Mouse (Mus musculus): ENCODE measurements at regions not wholly inside any gene's neighbourhood (a gene's known extent, or its start where the extent isn't known, plus 50 kb on each side); places are given as distances from the start of the nearest gene placed in this dataset.
"Not testable (repeated sequence)": the region's sequence is repeated elsewhere in the genome, so short reads cannot be mapped to it uniquely, and the experiment has no call there.

DNA sequence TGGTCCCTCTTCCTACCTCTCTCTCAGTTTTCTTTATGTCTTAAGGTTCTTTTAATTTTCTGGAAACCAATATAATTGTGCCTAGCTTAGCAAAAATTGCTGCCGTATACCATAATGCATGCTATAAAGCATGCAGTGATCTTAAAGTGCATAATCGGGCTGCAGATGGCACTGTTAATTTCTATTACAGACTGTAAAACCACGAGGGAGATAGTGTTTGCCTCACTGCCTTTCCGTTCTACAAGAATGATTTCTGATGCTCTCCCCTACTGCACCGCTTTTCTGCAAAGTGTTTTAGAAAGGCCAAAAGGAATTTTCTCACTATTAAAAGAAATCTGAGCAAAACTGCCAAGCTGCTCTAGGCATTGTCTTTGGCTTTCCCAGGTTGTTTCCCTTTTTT is 357.6 kb downstream of the Tusc1 start:
- Histone ChIP-seq H3K9ac (no peak overlapping the region), H3K27ac (replicated peaks) (0 out of 2 replicates have a peak overlapping the region, but pooled peaks have one; percentile 5), H3K4me2 (0 out of 2 replicates have a peak overlapping the region, but pooled peaks have one; percentile 3), H3K4me3 (no peak overlapping the region), H3K4me1 (replicated peaks) (no peaks in the 10 kb centered on the region), H3K27me3 (no peaks in the 10 kb centered on the region), H3K36me3 (no peaks in the 10 kb centered on the region), H3K9me3 (no peaks in the 10 kb centered on the region)
- peak; percentile 66; the same call in 1 of the 2 replicates for ATAC-seq (ENCODE audit: low FRiP score, low read depth)
- 49% methylated on average over 5 of the region's 5 CpGs for WGBS

DNA sequence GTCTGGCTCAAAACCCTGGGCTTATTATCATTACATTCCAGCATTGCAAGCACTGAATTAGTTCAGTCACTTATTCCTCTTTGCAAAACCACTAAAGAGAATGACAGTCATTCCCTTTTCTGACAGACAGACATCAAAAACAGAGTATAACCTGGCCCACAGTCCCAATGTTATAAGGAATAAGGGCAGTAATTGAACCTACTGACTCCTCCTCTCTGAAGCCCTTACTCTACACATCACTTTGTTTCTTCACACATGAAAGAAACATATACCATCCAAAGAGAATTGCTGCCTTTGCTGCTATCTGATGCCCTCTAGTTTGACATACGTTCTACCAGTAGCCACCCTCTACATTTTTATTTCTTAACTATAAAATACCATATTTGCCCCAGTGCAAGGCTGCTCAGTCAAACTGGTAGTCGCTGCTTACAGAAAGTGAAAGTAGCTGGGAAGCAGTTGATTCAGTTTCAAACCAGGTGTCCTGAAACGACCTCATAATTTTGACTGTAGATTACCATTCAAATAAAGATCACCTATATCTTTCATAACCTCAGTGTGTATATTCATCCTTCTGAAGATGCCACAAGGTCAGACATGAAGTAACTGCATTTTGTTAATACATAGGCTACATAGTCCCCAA is 393.1 kb downstream of the Tusc1 start:
- Histone ChIP-seq H3K9me3 (no peaks in the 10 kb centered on the region), H3K9ac (no peak overlapping the region), H3K4me3 (no peak overlapping the region), H3K27me3 (no peaks in the 10 kb centered on the region), H3K4me2 (no peak overlapping the region), H3K36me3 (no peaks in the 10 kb centered on the region), H3K4me1 (replicated peaks) (no peaks in the 10 kb centered on the region), H3K27ac (replicated peaks) (no peak overlapping the region)
- WGBS, result 90% methylated on average over 3 of the region's 3 CpGs
- no peak for ATAC-seq (ENCODE audit: low FRiP score, low read depth)

DNA sequence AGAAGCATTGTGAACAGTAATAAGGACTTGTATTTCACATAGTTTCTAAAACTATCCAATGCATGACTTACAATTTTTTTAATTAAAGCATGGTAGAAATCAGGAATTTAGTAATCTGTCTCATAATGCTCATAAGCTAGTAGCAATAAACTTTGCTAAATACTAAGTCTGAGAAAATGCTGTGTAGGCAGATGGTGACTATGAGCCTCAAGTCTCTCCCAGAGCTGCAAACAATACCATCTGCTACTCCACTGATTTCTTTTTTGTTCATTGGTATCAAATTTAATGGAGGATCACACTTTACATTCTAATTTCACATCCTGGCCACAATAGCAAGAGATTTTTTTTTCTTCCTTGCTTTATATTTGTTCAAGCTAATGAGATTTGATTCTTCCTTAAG is 404.0 kb downstream of the Tusc1 start:
- no peaks in the 10 kb centered on the region for H3K9me3 ChIP-seq
- no peak overlapping the region for H3K9ac ChIP-seq
- H3K4me2 ChIP-seq, result no peak overlapping the region
- ATAC-seq (ENCODE audit: low FRiP score, low read depth), result no peak
- H3K27me3 ChIP-seq, result no peaks in the 10 kb centered on the region
- H3K27ac ChIP-seq (replicated peaks), result no peak overlapping the region
- no peaks in the 10 kb centered on the region for H3K36me3 ChIP-seq
- H3K4me1 ChIP-seq (replicated peaks), result no peaks in the 10 kb centered on the region
- no peak overlapping the region for H3K4me3 ChIP-seq

DNA sequence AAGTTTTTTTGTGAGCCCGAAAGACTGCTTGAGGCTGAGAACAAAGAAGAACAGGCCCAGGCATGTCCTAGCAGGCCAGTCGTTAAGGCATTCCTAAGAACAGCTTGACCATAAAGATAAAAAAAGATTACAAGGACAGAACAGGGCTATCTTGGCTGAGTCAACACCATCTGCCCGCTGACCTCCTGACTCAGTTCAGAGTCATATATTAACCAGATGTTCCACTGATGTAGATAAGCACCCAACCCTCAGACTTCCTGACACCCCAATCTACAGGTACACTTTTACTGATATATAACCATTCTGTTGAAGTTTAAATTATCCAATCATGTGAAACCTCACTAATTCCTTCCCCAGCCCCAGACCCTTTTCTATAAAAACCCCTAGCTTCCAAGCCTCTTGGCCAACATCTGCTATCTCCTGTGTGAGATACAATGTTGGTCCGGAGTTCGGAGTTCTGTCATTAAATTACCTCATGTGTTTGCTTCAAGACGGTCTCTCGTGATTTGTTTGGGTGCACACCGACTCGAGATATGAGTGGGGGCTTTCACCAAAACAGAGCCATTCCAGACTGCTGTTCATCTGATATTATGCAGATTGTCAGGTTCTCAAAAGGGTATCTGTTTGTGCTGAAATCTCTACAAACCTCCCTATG is 413.8 kb downstream of the Tusc1 start:
- Histone ChIP-seq H3K9me3 (no peaks in the 10 kb centered on the region), H3K27me3 (no peaks in the 10 kb centered on the region), H3K4me3 (no peak overlapping the region), H3K27ac (replicated peaks) (no peak overlapping the region), H3K4me2 (no peak overlapping the region), H3K36me3 (no peaks in the 10 kb centered on the region), H3K4me1 (replicated peaks) (no peaks in the 10 kb centered on the region), H3K9ac (no peak overlapping the region)
- ATAC-seq (ENCODE audit: low FRiP score, low read depth), result no peak
- WGBS, result 91% methylated on average over 9 of the region's 9 CpGs

DNA sequence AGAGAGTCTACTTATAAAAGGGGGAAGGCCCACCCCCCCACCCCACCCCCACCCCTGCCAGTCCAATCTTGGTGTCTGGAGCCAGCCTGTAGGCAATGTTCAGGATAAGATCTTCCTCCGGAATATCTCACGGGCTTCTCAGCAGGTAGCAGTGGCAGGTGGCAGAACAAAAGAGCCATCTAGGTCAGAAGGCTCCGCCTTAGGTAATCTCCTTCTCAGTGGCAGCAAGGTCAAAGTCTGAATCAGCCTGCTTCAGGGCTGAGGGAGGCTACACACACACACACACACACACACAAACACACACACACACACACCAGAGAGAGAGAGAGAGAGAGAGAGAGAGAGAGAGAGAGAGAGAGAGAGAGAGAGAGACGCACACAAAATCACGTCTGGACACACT is 431.8 kb downstream of the Tusc1 start:
- 62% methylated on average over 5 of the region's 5 CpGs for WGBS
- H3K4me1 ChIP-seq (replicated peaks); H3K36me3 ChIP-seq; H3K27me3 ChIP-seq; H3K9me3 ChIP-seq; ATAC-seq (ENCODE audit: low FRiP score, low read depth); H3K4me3 ChIP-seq; H3K27ac ChIP-seq (replicated peaks); H3K9ac ChIP-seq; H3K4me2 ChIP-seq: not testable (repeated sequence)
